Mouse (Mus musculus): ENCODE results near the gene Fam53a. TPM values are rescaled to one million over a fixed set of nuclear protein-coding genes. Genes with fewer than 3 reads are reported as not detected.

Gene Fam53a
- polyA plus RNA-seq (2012; rRNA removed) = 25.8 and 34.7 TPM in 2 replicates

DNA sequence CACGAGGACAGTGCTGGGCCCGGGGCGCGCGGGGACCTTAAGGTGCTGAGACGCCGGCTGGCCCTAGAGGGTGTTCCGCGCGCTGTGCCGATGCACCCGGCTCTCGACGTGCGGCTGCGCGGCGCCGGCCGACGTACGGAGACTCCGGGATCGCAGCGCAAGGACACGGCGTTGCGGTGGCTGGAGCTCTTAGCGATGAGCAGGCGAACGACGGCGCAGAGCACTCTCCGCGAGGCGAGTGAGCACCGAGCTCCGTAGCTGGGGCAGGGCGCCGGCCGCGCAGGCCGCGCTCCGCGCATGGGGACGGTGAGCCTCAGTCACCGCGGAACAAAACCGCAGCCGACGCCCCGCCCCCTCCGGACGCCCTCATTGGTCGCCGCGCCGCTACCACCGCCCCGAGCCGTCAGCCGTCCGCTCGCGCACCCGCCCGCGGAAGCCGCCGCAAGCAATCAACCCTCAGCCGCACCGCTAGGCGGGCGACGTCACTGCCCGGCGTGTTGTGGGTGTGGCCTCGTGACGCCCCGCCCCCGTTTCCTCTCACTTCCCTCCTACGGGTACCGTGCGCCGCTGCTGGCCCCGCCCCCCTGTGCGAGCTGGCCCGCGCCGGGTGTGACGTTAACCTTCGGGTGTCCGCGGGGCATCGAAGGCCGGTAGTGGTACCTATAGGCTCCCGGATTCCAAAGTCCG lies at the start of gene Fam53a, which contains the start of gene Gm9903:
Gene Fam53a (minus strand): TSS at position 335 of the 687 bp plus-strand sequence.
Gene Gm9903 (plus strand): TSS at position 625 of the 687 bp plus-strand sequence.
- no peak for DNase-seq (ENCODE audit: low read depth)

- DNase-seq (ENCODE audit: low read depth) = no peak
These were observed 48.8 kb upstream of the Fam53a start for GRCm38 (mm10) chr5:33678244-33678643.

DNA sequence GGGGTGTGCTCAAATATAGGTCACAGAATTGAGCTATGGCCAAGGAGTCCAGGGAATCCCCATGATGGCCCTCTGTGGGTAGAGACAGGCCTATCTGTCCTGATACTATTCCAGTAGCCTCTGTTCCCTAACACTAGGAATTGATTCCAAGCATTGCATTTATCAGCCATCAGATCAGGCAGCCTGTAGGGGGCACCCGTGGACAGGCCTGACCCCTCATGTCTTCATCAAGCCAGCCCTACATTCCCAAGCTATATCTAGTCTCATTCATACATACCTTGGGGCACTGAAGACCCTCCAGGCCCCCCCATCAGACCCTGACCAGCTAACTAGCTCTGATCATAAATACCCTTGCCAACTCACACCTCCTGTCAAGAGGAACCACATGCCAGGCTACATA lies 46.5 kb upstream of the Fam53a start:
- DNase-seq (ENCODE audit: low read depth) = no peak

- no peak for DNase-seq (ENCODE audit: low read depth)
These were observed 45.0 kb upstream of the Fam53a start for GRCm38 (mm10) chr5:33674439-33674838.

DNA sequence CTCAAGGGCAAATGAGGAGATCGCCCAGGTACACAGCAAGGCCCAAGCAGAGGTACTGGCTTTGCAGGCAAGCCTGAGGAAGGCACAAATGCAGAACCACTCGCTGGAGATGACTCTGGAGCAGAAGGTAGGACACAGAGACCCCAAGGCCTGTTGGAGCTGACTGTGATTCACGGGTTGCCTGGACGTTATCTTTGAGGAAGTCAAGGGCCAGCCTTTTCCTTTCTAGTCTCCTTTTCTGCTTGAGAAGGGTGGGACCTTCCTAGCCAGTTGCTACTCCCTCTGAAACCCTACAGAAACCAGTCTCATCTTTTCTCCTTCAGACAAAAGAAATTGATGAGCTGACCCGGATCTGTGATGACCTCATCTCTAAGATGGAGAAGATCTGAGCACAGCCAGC lies 42.2 kb upstream of the Fam53a start:
- no peak for DNase-seq (ENCODE audit: low read depth)

- DNase-seq (ENCODE audit: low read depth) = no peak
These were observed 38.8 kb upstream of the Fam53a start for GRCm38 (mm10) chr5:33668223-33668622.

- DNase-seq (ENCODE audit: low read depth) = no peak
These were observed 29.2 kb upstream of the Fam53a start for GRCm38 (mm10) chr5:33658664-33659050.

- DNase-seq (ENCODE audit: low read depth) = peak; percentile 88
These were observed 28.6 kb upstream of the Fam53a start, which contains the start of the genes Tacc3 and Tmem129 for GRCm38 (mm10) chr5:33657787-33658663. Tacc3 (plus strand) TSS chr5:33658128. Tmem129 (minus strand) TSS chr5:33658416.

GRCm38 (mm10) chr5:33657251-33657786 lies 27.9 kb upstream of the Fam53a start:
- DNase-seq (ENCODE audit: low read depth) = no peak

- no peak for DNase-seq (ENCODE audit: low read depth)
These were observed 27.3 kb upstream of the Fam53a start for GRCm38 (mm10) chr5:33656739-33657138.

GRCm38 (mm10) chr5:33655251-33655840 lies 25.9 kb upstream of the Fam53a start:
- DNase-seq (ENCODE audit: low read depth) = no peak

DNA sequence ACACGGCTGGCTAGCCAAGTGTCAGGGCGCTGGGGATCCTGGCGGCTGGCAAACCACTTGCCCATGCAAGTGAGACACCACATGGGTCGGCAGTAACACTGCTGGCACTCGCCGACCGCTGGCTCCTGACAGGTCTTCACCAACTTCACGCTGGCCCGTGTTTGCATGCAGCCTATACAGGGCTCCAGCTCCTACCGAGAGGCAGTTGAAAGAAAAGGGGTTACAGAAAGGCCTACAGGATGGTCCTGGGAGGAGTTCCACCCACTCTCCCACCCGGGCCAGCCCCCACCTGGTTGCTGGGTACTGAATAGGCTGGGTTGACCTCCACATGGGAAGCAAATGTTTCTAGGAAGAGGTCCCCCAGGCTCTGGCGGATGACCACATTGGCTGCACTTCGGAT lies 25.0 kb upstream of the Fam53a start:
- no peak for DNase-seq (ENCODE audit: low read depth)

- no peak for DNase-seq (ENCODE audit: low read depth)
These were observed 23.3 kb upstream of the Fam53a start for GRCm38 (mm10) chr5:33652783-33653173.

- peak; percentile 62 for DNase-seq (ENCODE audit: low read depth)
These were observed 22.7 kb upstream of the Fam53a start, which contains the start of gene Slbp for GRCm38 (mm10) chr5:33651921-33652782. Slbp (minus strand) TSS chr5:33652574.

- DNase-seq (ENCODE audit: low read depth) = no peak
These were observed 22.1 kb upstream of the Fam53a start for GRCm38 (mm10) chr5:33651541-33651920.

- no peak for DNase-seq (ENCODE audit: low read depth)
These were observed 21.6 kb upstream of the Fam53a start for GRCm38 (mm10) chr5:33651017-33651416.

DNA sequence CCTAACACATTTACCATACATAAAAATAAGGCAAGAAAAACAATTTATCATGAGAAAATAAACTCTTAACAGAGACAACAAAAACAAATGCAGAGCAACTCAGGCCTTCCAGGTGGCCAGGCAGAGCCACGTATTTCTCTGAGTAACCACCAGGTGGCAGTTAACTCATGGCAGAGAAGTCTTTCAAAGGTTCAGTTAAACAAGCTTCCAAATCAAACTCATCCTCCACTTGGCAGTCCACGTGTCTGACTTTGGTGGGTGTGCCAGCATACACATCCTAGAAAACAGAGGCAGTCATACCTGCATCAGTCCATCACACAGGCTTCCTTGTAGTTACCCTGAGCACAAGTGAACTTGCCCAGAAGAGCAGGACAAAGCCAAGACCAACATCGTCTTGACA lies 11.2 kb upstream of the Fam53a start:
- no peak for DNase-seq (ENCODE audit: low read depth)

DNA sequence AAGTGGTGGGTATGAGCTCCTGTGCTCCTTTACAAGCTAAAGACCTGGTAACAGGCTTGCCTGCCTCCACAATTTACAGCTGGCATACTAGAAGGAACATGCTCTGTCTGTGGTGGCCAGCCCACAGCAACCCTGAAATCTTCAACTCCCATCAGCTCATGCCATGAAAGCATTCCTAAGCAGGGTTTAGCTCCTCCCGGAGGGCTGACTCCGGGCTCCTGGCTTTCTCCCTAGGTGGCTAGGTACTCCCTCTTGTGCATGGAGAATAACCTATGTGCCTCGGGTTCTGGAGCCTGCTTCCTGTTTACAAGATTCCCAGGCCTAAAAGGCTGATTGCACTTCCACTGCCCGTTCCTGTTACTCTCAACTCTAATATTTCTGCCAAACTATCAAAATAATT lies 9.4 kb upstream of the Fam53a start:
- DNase-seq (ENCODE audit: low read depth) = no peak

DNA sequence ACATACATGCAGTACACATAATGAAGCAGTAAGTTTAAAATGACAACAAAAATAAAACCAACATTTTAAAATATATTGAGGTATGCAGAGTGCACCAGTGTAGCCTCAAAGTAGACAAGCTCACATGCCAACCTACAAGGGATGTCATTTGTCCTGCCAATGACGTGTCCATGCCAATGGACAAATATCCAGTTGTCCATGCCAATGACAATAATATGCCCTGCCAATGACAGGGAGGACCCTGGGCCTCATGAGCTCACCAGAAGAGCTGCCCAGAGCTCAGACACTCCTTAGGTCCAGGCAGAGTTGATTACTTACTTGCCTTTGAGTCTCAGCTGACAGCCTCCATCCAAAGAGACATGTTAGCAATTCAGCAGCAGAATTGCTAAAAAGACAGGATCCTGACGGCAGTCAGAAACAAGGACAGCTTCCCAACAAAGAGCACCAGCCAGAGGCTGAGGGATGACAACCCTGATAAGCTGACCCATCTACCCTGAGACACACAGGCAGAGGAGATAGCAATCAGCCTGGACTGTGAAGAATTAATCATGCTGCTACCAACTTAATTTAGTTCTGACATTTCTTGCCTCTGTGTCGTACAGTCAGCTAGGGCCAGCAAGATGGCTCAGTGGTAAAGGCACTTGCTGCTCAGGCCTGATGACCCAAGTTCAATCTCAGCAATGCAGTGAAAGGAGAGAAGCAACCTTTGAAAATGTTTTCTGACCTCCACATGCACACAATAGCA lies 8.3 kb upstream of the Fam53a start:
- DNase-seq (ENCODE audit: low read depth) = no peak

DNA sequence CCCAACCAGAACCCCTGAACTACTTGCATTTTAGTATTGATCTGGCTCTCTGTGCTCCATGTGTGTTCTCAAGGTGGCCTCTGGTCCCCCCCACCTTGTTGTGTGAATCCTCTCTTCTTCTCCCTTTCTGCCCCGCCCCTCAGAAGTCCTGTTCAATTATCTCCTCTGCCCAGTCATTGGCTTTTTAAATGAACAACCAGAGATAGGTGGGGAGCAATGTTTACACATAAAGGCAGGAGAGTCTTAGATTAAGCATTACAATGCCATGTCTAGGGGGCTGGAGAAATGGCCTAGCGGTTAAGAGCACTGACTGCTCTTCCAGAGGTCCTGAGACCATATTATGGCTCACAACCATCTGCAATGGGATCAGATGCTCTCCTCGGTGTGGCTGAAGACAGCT lies 5.9 kb upstream of the Fam53a start:
- DNase-seq (ENCODE audit: low read depth) = no peak

All from gonadal fat pad, adult 2 months (tissue).